Mouse (Mus musculus) induced T-regulatory cell, adult 2 months (primary cell): ENCODE results near the gene Gne.
A peak's percentile ranks its signal among the peaks of the same experiment; 100 is the strongest.

Experiments
- DNase-seq: peaks from one replicate; pipeline ENCODE4 v3.0.0-alpha.2; 2012; ENCODE audit warnings: low read depth

Gene Gne

DNA sequence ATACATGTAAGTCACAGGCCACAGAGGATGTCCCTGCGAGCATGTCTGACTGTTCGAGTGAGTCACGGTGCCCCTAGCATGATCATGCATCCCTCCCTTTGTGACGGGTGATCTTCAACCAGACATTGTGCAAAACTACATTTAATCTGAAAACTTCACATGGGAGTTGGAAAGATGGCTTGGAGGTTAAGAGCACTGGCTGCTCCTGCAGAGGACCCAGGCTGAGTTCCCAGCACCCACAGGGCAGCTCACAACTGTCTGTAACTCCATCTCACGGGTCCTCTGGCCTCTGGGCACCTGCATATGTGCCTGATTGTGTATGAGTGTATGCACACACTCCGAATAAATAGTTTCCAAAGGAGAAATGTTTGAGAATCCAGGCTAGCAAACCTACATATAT lies 59.7 kb downstream of the Gne start:
- no peak for DNase-seq

DNA sequence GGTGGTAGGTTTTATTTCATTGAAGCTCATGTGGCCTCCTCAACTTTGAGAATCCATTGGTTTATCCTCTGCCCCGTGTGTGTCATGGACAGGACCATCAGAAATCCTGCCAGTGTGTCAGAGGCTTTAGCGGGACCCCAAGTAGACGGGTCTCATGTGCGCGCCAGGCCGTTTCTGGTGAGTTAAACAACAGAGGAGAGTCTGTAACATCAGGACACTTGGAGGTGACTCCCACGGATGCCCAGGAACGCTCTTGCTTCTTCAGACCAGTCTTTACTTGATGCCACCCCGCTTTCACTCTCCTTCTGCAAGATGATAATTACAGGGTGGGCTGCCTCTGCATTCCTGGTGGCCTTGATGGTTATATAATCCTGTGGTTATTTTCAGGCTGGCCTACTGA lies 60.3 kb downstream of the Gne start:
- no peak for DNase-seq

DNA sequence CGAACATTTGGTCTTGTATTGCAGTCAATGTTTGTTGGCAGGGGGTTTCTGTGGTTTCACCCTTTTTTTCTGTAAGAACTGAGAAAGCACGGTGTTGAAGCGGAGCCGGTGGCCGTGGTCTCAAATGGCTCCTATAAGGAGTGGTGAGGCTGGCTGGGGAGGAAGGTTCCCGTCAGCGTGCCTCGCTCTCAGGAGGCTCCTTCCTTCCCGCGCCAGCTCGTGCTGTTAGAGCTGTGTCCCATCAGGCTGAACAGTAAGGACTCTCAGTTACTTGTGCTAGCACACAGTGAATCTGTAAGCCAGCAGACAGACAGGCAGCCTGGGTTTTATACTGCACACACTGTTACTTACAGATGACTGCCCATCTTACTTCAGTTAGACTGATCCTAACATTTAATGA lies 61.2 kb downstream of the Gne start:
- no peak for DNase-seq

DNA sequence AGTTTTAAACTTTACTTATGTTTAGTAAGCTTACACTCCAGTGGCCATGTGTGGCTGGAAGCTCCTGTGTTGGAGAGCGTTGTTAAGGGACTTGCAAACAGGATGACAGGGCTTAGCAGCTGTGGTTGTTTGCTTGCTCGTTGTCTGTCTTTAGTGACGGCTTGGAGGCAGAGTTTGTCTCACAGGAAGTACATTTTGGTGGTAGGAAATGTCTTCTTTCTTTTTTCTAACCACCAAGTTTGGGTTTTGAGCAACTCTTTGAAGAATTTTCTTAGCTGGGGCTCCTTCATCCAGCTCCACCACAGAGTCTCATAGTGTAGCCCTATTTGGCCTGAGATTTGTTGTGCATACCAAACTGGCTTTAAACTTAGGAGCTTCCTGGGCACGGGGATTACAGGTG lies 61.7 kb downstream of the Gne start:
- DNase-seq = peak; percentile 89

DNA sequence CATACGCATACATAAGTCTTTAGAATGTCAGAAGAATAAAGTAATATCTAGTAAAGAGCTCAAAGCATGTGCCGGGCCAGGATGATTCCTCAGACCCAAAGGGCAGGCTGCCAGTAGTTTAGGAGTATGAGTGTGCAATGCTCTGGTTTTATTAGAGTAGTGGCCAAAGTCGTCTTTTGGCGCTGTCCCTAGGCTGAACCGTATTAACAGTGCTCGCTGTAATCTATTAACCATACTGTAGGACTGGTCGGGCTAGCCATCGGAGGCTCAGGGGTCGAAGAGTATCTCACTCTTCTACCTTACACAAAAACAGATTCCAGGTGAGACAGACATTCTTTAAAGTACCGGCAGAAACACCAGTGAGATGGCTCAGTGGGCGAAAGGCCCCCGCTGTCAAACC lies 67.2 kb downstream of the Gne start:
- no peak for DNase-seq

DNA sequence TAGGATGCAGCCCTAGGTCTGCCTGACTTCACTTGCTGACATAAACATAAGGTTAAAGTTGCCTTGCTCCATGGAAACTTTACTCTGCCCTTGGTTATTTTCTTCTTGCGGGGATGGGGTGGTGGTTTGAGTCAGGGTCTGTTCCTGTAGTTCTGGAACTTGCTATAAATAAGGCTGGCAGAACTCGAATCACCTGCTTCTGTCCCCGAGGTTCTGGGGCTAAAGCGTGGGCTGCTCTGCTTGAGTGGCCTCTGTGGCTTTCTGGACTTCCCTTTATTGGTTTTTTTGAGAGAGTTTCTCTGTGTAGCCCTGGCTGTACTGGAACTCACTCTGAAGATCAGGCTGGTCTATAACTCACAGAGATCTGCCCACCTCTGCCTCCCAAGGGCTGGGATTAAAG lies 67.9 kb downstream of the Gne start:
- no peak for DNase-seq

DNA sequence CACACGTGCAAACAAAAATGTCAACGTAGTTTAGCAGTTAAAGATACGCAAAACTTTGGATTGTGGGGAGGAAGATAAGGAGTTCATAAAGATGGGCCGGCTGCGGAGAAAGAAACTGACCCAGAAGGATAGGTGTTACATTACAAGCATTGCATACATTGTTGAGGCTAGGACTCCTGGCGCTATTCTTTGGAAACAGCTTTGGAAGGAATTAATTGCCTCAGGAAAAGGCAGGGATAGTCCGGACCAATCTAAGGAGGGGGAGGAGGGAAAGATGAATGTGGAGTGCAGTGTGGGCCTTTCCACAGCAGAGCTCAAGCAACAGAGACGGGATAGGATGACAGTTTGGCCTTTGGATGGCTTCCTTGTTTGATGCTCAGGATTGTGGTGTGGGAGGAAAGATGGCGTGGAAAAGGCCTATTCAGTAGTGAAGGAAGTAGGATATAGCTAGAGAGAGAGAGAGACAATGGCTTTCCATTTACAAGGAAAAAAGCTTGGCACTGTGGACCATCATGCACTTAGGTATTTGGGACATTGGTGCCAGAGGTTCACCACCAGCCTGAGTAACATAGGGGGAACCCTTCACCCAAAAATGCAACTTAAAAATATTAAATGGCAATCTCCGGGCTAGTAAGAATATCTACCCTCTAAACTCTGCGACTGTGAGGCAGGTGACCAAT lies 70.4 kb downstream of the Gne start:
- peak; percentile 26 for DNase-seq

DNA sequence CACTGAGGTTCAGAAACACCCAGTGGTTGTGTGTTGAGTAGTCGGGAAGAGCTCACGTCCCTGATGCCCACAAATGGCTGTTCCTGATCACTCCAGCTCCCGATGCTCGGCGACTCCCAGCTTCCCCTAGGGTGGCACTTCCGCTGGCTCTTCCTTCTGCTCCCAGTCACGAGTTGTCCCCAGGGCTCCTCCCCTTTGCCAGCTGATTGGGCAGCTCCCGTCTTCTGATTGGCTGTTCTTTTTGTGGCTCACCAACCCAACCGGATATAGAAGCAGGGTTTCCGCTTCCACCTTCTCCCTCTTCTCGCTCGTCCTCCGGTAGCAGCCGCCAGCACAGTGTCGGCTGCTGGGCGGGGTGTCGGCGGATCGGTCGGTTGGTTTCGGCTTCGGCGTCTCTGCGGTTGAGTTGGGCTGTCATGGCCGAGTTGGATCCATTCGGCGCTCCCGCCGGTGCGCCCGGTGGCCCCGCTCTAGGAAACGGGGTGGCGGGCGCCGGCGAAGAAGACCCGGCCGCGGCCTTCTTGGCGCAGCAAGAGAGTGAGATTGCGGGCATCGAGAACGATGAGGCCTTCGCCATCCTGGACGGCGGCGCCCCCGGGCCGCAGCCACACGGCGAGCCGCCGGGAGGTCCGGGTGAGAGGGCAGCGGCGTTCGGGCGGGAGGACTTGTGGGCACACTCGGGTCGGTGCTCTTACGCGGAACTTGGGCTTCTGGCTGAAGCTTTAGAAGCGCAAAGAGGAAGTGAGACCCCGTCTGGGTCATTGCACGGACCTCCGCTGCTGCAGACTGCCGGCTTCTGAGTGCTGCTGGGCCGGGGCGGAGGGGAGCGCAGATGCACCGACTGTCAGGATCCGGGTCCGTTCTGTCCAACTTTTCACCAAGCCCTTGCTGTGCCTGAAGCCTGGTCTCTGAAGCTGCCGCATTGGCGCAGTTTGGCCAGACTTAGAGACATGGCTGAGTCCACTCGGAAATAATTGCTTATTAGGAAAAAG lies 71.3 kb downstream of the Gne start:
- DNase-seq = peak; percentile 95

DNA sequence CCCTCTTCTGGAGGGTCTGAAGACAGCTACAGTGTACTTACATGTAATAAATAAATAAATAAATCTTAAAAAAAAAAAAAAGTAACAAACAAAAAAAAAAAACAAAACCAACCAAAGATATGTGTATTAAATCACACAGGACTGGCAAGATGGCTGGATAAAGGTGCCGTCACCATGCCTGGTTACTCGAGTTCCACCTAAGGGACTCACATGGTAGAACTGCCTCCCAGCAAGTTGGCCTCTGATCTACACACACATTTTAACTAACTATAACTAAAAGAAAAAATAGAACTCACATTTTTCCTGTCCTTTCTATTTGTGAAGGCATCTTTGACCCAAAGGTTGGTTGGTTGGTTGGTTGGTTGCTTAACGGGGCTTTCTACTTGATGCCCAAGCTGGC lies 72.2 kb downstream of the Gne start:
- DNase-seq = no peak

DNA sequence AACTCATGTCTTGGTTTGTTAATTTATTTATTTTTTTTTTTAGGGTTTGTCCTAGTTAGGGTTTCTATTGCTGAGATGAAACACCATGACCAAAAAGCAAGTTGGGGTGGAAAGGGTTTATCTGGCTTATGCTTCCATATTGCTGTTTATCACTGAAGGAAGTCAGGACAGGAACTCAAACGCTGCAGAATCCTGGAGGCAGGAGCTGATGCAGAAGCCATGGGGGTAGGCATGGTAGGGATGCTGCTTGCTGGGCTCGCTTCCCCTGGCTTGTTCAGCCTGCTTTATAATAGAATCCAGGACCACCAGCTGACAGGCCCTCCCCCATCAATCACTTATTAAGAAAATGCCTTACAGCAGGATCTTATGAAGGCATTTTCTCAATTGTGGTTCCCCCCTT lies 73.1 kb downstream of the Gne start:
- no peak for DNase-seq

DNA sequence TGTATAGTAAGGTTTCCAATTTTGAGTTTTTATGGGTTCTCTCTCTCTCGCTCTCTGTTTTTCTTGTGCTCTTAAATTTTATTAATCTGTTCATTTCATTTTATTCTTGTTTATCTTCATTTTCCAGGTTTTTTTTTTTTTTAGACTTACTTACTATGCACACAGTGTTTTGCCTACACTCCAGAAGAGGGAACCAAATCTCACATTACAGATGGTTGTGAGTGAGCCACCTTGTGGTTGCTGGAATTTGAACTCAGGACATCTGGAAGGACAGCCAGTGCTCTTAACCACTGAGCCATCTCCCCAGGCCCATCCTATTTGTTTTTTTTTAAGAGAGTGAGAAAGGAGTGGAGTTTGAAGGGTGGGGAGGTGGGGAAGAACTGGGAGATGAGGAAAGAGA lies 73.8 kb downstream of the Gne start:
- peak; percentile 53 for DNase-seq

DNA sequence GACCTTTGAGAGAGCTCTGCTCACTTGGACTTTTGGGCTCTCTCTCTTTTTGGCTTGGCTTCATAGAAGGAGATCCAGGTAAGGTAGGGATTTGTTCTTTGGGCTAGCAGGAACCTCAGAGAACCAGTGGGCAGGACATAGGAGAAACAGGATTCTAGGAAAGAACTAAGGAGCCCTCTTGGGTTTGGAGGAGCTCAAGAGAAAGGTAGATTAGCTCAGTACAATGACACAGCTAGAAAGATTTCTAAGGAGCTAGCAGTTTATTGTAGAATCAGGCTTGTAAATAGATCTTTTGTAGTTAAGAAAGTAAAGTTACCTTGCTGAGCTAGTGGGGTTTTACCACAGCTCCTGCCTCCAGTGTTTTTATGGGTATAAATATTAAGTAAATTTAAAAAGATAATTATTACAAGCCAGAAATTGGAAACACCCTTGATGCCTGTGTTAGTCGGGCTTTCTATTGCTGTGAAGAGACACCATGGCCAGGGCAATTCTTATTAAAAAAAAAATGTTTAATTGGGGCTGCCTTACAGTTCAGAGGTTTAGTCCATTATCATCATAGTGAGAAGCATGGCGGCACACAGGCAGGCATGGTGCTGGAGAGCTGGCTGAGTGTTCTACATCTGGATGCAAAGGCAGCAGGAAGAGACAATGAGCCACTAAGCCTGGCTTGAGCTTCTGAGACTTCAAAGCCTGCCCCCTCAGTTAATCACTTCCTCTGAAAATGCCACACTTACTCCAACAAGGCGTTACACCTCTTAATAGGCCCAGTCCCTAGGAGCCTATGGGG lies 79.2 kb downstream of the Gne start:
- DNase-seq = no peak

DNA sequence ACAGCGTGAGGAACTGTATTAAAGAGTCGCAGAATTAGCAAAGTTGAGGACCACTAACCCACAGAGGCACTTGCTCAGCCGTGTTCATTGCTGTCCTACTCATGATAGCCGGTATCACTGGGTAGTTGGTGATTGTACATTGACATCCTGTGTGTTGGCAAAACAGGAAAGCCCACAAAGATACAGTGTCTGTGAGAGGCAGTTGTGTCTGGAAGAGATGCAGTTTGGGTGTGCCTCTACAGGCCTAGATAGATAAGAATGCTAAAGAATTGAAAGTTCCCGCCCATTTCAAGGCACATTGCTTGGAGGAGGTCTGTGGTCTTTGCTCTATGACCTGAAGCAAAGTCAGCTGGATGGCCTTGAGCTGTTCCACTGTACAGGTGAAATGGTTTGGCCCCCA lies 79.9 kb downstream of the Gne start, which contains the start of gene Clta:
Gene Clta, plus strand, starts transcription at position 327 of the 400 bp plus-strand sequence.
- DNase-seq = no peak

DNA sequence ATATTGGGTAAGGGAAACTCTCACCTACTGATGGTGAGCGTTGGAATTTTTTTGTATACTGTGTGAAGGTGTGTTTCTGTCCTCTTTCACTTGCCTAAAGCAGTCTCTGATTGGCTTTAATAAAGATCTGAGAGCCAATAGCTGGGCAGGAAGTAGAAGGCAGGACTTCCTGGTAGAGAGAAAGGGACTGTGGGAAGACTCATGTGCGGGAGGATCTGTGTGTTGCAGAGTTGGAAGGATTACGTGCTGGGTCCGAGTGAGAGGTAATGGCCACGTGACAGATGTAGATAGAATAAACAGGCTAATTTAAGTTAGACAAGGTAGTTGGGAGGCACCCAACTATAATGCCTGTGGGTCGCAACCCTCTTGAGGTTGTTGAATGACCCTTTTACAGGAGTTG lies 80.4 kb downstream of the Gne start:
- DNase-seq = no peak

DNA sequence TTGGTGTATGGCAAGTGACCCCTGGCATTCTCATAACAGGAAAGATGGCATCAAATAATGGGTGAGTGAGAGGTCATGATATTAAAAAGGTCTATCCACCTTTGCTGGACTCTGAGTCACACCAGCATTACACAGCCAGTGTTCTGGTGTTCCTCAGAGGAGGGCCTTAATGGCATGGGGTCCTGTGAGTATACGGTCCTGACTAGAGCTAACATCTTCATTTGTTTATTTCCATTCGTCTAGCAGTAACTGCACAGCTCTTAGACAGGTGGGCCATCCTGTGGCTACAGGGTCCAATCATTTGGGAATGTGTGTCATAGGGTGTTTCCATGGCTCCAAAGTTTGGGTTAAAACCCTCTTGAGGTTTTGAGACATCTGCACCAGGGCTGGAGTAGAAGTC lies 89.6 kb downstream of the Gne start:
- DNase-seq = no peak

DNA sequence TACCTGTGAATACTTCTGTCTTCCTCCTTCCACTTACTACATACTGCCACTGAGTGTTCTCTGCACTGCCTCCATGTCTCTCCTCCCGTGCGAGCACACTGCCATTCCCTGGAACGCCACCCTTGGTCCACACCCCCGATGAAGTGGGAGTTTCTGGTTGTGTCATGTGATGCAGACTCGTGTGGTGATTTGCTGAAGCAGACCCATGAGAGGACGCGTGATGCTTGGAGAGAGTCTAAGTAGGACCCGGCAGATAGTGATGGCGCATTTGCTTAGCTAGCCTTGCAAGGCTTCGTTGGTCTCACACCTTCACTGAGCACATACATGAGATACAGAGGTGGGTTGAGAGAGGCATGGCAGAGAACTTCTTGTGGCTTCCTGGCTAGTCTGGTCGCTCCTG lies 90.9 kb downstream of the Gne start:
- DNase-seq = no peak

DNA sequence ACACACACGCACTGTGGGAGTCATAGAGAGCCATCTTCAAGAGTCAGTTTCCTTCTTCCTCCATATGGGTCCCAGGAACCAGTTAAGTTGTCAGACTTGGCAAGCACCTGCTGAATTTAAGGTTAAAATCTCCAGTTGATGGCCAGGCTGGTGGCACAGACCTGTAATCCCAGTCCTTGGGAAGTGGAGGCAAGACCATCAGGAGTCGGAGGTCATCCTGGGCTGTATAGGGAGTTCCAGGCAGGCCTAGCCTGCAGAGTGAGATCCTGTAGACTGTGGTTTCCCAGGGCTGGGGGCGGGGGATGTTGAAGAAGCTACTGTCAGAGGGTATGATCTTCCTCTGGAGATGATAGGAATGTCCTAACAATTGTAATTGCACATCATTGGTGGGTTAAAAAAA lies 95.0 kb downstream of the Gne start:
- no peak for DNase-seq

DNA sequence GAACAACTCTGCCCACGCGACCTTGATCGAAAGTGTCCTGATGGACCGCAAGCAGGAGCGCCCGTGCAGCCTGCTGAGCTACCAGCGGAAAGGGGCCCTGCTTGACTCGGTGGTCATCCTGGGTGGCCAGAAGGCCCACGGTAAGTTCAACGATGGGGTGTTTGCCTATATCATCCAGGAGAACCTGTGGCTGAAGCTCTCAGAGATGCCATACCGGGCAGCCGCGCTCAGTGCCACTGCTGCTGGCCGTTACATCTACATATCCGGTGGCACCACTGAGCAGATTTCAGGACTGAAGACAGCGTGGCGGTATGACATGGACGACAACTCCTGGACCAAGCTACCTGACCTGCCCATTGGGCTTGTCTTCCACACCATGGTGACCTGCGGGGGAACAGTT lies 99.7 kb downstream of the Gne start:
- DNase-seq = no peak
